Mouse (Mus musculus) bone marrow, adult 2 months (tissue): ENCODE data around the gene Kynu.

Experiments used
- CTCF ChIP-seq: fragments of 200-500 bp; IDR thresholded peaks from 2 replicates; pipeline ENCODE4 v1.5.1; 2011; ENCODE audit warnings: low read length, control low read depth; ENCODE audit not compliant: control insufficient read depth, insufficient read depth
- POLR2A ChIP-seq: fragments of 200-500 bp; IDR thresholded peaks from 2 replicates; pipeline ENCODE4 v1.6.1; 2011; ENCODE audit warnings: low read depth, mild to moderate bottlenecking, control low read depth, low read length, borderline replicate concordance; ENCODE audit not compliant: control insufficient read depth

DNA sequence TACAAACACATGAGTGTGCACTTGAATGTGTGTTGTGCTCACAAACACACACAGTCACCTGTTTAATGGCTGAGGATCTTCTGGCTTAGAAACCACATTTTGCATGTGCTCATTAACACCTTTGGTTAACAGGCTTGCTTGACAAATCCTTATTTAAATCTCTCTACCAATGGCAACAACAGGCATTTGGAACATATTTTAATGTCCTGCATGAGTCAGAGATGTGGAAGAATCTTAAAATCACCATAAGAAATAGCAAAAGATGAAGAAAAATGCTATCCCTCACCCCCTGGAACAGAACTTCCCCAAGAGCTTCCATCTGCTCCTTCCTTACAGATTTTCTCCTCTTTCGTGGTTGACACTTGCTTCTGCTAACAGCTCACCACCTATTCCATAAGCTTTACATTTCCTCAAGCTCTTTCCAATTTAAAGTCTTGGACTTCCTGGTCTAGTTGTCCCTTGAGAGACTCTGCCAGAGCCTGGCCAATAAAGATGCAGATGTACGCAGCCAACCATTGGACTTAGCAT lies 157.5 kb downstream of the Kynu start:
- TF ChIP-seq CTCF (no peak), POLR2A (no peak)
